15 mouse cellular contexts compared by ENCODE assay signal in the genomic region with DNA sequence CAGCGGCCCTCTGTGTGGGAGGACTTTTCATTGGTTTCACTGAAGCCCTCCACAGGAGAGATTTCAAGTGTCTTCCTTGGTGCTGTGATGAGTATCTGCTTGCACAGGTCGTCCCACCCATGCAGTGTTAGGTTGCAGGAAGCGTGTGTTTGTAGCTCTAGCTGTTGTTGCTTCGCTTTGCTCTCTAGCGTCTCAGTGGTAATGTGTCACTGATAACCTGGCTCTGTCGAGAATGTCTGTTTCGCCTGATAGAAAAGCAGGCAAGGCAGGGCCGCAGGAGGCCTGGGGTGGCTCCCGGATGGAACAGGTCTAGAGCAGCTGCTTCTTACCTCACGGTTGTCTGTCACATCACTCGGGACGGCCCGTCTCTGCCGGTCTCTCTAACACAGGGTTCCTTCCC. TPM values are rescaled to one million over a fixed set of nuclear protein-coding genes. Genes with fewer than 3 reads are reported as not detected.
DNase-seq lines count a peak whose midpoint lies in the region; ATAC-seq and TF ChIP-seq lines count a peak whose summit lies in the region.
"Had no signal": no experiment of that assay in that cellular context is flagged by ENCODE, and none has a peak within 500 bp of the region (broad histone marks: within the 10 kb centered on the region; RNA-seq: fewer than 3 reads in every experiment).

No protein-coding gene starts in this region.

- TF ChIP-seq CTCF in lung, embryonic 14.5 days (IDR thresholded peaks at IDR 0.05; ENCODE audit: low read depth) = no peak
- 0 out of 2 replicates have a peak, but pooled peaks have one; percentile 9 for TF ChIP-seq CTCF in liver, postnatal 0 days (IDR thresholded peaks at IDR 0.05; ENCODE audit: low read depth)
- no peak for TF ChIP-seq CTCF in layer of hippocampus, adult 2 months (conservative IDR thresholded peaks at IDR 0.05)

- 69% methylated on average over 14 of the region's 14 CpGs for WGBS in lung, embryonic 14.5 days
- WGBS in liver, postnatal 0 days (ENCODE audit: insufficient replicate concordance) = 55% methylated on average over 14 of the region's 14 CpGs
- 94% methylated on average over 14 of the region's 14 CpGs for WGBS in neural tube, embryonic 15.5 days

- DNase-seq in embryo, embryonic 11.5 days (ENCODE audit: low read depth, low spot score) = peak; percentile 19
- DNase-seq in embryo, embryonic 10.5 days (ENCODE audit: low spot score) = no peak
- DNase-seq in lung, embryonic 14.5 days = no peak
- DNase-seq in lung, postnatal 25 days (ENCODE audit: low spot score) = no peak
- peak; percentile 73 for DNase-seq in liver, postnatal 0 days
- no peak for DNase-seq in layer of hippocampus, adult 2 months (ENCODE audit: low spot score in 2 of 2)
- DNase-seq in adrenal gland, postnatal 25 days = no peak
- DNase-seq: cerebellum, postnatal 36 days; kidney, postnatal 36 days; lung, adult 18-20 months had no signal

- peak overlapping the region; percentile 30; the same call in 1 of the 2 replicates for H3K27ac ChIP-seq in lung, embryonic 14.5 days (ENCODE audit: low read depth)
- peak overlapping the region; percentile 93 for H3K27ac ChIP-seq in liver, postnatal 0 days (ENCODE audit: low read depth)
- no peak overlapping the region for H3K27ac ChIP-seq in neural tube, embryonic 15.5 days (replicated peaks)
- no peak overlapping the region for H3K27ac ChIP-seq in layer of hippocampus, adult 2 months
- H3K27ac ChIP-seq: hindbrain, embryonic 15.5 days; midbrain, embryonic 12.5 days had no signal

- no peak overlapping the region for H3K4me2 ChIP-seq in lung, embryonic 14.5 days
- peak overlapping the region; percentile 68 for H3K4me2 ChIP-seq in liver, postnatal 0 days (ENCODE audit: low read depth, low read length)
- no peak overlapping the region for H3K4me2 ChIP-seq in neural tube, embryonic 15.5 days
- H3K4me2 ChIP-seq: hindbrain, embryonic 15.5 days; midbrain, embryonic 12.5 days had no signal

- peaks cover 97% of the 10 kb centered on the region for H3K36me3 ChIP-seq in lung, embryonic 14.5 days (ENCODE audit: insufficient read depth)
- peaks cover 92% of the 10 kb centered on the region for H3K36me3 ChIP-seq in liver, postnatal 0 days (replicated peaks; ENCODE audit: insufficient read depth, low read length)
- H3K36me3 ChIP-seq in neural tube, embryonic 15.5 days = peaks cover 89% of the 10 kb centered on the region

- no peak for ATAC-seq in lung, embryonic 14.5 days (ENCODE audit: insufficient read depth)
- ATAC-seq in liver, postnatal 0 days = peak; percentile 89
- no peak for ATAC-seq in neural tube, embryonic 15.5 days (ENCODE audit: low FRiP score)

- TF ChIP-seq EP300 in liver, postnatal 0 days (IDR thresholded peaks at IDR 0.05; ENCODE audit: low read depth) = peak; percentile 97

- H3K4me1 ChIP-seq in lung, embryonic 14.5 days (ENCODE audit: insufficient read depth) = no peaks in the 10 kb centered on the region
- H3K4me1 ChIP-seq in liver, postnatal 0 days (ENCODE audit: insufficient read depth) = peaks cover 44% of the 10 kb centered on the region
- no peaks in the 10 kb centered on the region for H3K4me1 ChIP-seq in neural tube, embryonic 15.5 days
- H3K4me1 ChIP-seq: hindbrain, embryonic 15.5 days; midbrain, embryonic 12.5 days had no signal

- H3K27me3 ChIP-seq in lung, embryonic 14.5 days (ENCODE audit: insufficient read depth, low read length) = no peaks in the 10 kb centered on the region
- H3K27me3 ChIP-seq in liver, postnatal 0 days (ENCODE audit: insufficient read depth, low read length) = no peaks in the 10 kb centered on the region
- no peaks in the 10 kb centered on the region for H3K27me3 ChIP-seq in neural tube, embryonic 15.5 days (replicated peaks)
- H3K27me3 ChIP-seq: hindbrain, embryonic 15.5 days; midbrain, embryonic 12.5 days had no signal

- no peak overlapping the region for H3K4me3 ChIP-seq in lung, embryonic 14.5 days (ENCODE audit: low read depth, low read length)
- peak overlapping the region; percentile 13; the same call in 1 of the 2 replicates for H3K4me3 ChIP-seq in liver, postnatal 0 days (ENCODE audit: low read depth, low read length)
- no peak overlapping the region for H3K4me3 ChIP-seq in neural tube, embryonic 15.5 days (replicated peaks)
- H3K4me3 ChIP-seq in layer of hippocampus, adult 2 months = no peak overlapping the region
- H3K4me3 ChIP-seq: hindbrain, embryonic 15.5 days; left cerebral cortex, adult 2 months; midbrain, embryonic 12.5 days had no signal

- no peaks in the 10 kb centered on the region for H3K9me3 ChIP-seq in lung, embryonic 14.5 days (ENCODE audit: low read depth, low read length)
- no peaks in the 10 kb centered on the region for H3K9me3 ChIP-seq in liver, postnatal 0 days (ENCODE audit: low read length)
- no peaks in the 10 kb centered on the region for H3K9me3 ChIP-seq in neural tube, embryonic 15.5 days (replicated peaks)
- H3K9me3 ChIP-seq: hindbrain, embryonic 15.5 days; midbrain, embryonic 12.5 days had no signal

- H3K9ac ChIP-seq in lung, embryonic 14.5 days = no peak overlapping the region
- peak overlapping the region; percentile 44; the same call in 1 of the 2 replicates for H3K9ac ChIP-seq in liver, postnatal 0 days (replicated peaks)
- H3K9ac ChIP-seq in neural tube, embryonic 15.5 days (replicated peaks) = no peak overlapping the region
- H3K9ac ChIP-seq: hindbrain, embryonic 15.5 days; midbrain, embryonic 12.5 days had no signal

RNA-seq across cellular contexts. Expression of gene Brpf3, which starts 28.2 kb away (rescaled TPM):
- polyA plus RNA-seq in lung, embryonic 14.5 days (2014; fragmentation: Nextera tagmentation; extraction: Ambion mirVana) = 10.0 and 12.5 TPM in 2 replicates
- 33.9 and 35.6 TPM in 2 replicates for polyA plus RNA-seq in liver, postnatal 0 days (2015; fragmentation: Nextera tagmentation; extraction: Ambion mirVana)
- 7.0 and 10.9 TPM in 2 replicates for polyA plus RNA-seq in neural tube, embryonic 15.5 days (2015; fragmentation: Nextera tagmentation; extraction: Ambion mirVana)
- total RNA-seq in layer of hippocampus, adult 2 months (2021) = 10 to 100 TPM; 43.4 to 44.8 TPM
- total RNA-seq in adrenal gland, postnatal 25 days (2021) = 91.3 and 122 TPM in 2 replicates

RNA-seq across cellular contexts. Expression of gene Pnpla1, which starts 29.1 kb away (rescaled TPM):
- 0.05 TPM in 1 of 2 replicates, not detected in the other for polyA plus RNA-seq in lung, embryonic 14.5 days (2014; fragmentation: Nextera tagmentation; extraction: Ambion mirVana)
- 0.09 and 0.16 TPM in 2 replicates for polyA plus RNA-seq in liver, postnatal 0 days (2015; fragmentation: Nextera tagmentation; extraction: Ambion mirVana)
- polyA plus RNA-seq in neural tube, embryonic 15.5 days (2015; fragmentation: Nextera tagmentation; extraction: Ambion mirVana) = 0.06 and 0.15 TPM in 2 replicates
- total RNA-seq in layer of hippocampus, adult 2 months (2021) = under 1 TPM; 0.49 to 0.56 TPM
- 0.09 TPM in 1 of 2 replicates, not detected in the other for total RNA-seq in adrenal gland, postnatal 25 days (2021)
- polyA plus RNA-seq: heart, embryonic 14.5 days; midbrain, embryonic 12.5 days had no signal

Comparison
In these comparisons a context has a peak if more than half of its experiments do, and no peak if none do; other contexts are left out.
1. DNase-seq: peak in embryo, embryonic 11.5 days (single experiment) and liver, postnatal 0 days (single experiment); none in embryo, embryonic 10.5 days (single experiment), lung, embryonic 14.5 days (single experiment), lung, postnatal 25 days (single experiment), layer of hippocampus, adult 2 months (0 of 2) and adrenal gland, postnatal 25 days (single experiment).
2. H3K27ac ChIP-seq: peak in lung, embryonic 14.5 days (single experiment) and liver, postnatal 0 days (single experiment); none in neural tube, embryonic 15.5 days (single experiment) and layer of hippocampus, adult 2 months (single experiment).